Mouse (Mus musculus) lung, adult 2 months (tissue): Measurements from ENCODE around the gene Hsf4.

Experiments
- CTCF ChIP-seq: fragments of 200-500 bp; IDR thresholded peaks from 2 replicates; pipeline ENCODE4 v1.5.1; 2011; ENCODE audit warnings: mild to moderate bottlenecking, low read length, control low read depth; ENCODE audit not compliant: insufficient read depth
- POLR2A ChIP-seq: fragments of 200-500 bp; IDR thresholded peaks from 2 replicates; pipeline ENCODE4 v1.6.1; 2011; ENCODE audit warnings: low read depth, mild to moderate bottlenecking, control low read depth, low read length, borderline replicate concordance; ENCODE audit errors: extremely low read depth

GRCm38 (mm10) chr8:105276292-105277120 is 6.9 kb downstream of the Hsf4 start:
- TF ChIP-seq CTCF (no peak), POLR2A (peak; percentile 43; the same call in 1 of the 2 replicates)
